Mouse (Mus musculus): Measurements from ENCODE around the gene Slc9a9. TPM values are rescaled to one million over a fixed set of nuclear protein-coding genes. Genes with fewer than 3 reads are reported as not detected.

Gene Slc9a9
- total RNA-seq, 1 experiment from 2014 or later: 2.3 TPM

DNA sequence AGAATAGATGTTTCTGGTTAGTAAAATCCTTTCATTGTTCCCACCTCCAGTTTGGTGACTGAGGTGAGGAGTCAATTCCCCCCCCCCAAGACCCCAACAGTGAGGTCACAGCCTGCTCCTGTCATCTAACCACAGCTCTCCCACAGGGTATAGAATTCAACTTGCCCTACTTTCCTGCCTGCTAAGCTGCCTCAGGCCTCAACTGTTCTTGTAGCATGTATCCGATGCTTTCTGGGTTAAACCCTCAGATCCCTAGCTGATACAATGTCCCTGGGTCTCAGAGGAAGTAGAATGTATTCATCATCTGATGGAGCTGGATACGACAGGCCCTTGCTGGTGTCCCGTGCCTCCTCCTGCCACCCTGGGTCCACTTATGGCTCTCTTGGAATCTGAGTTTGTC is 408.9 kb downstream of the Slc9a9 start:
- DNase-seq: no peak

- DNase-seq: no peak
Observed at GRCm38 (mm10) chr9:95079951-95080350, 410.2 kb downstream of the Slc9a9 start.

GRCm38 (mm10) chr9:95086109-95086821 is 416.6 kb downstream of the Slc9a9 start:
- no peak for DNase-seq

DNA sequence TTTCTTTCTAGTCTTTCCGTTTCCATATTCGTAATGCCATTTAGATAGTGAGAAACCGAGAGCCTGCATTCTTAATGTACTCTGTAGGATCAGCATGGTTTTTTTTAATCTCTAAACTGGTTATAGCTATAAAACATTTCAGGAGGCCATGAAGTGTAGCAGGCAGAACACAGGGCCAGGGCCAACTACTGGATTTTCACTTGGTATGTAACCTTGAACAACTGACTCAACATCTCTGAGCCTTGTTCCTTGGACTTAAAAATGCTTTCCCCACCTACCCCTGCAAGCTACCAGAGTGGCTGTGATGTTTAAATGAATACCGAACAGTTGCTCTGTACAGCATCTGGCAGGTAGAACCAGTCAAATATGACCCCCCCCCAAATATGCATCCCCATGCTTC is 418.5 kb downstream of the Slc9a9 start:
- DNase-seq: peak; percentile 18

DNA sequence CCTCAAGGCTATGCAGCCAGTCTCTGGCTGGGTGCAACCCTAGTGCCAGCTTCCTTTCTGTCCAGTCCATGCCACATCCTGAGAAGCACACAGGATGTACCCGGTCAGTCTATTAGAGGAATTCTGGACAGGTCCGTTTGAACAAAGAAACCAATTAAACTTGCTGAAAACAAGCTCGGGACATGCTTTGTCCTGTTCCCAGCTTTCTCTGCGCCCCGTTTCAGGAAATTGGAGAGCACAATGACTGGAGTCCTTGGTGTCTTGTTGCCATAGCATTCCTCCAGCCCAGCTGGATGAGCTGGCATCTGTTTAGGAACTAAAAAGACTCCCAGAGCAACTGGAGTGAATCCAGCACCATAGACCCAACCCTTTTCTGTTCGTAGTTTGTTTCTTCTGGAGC is 419.3 kb downstream of the Slc9a9 start:
- peak; percentile 59 for DNase-seq

DNA sequence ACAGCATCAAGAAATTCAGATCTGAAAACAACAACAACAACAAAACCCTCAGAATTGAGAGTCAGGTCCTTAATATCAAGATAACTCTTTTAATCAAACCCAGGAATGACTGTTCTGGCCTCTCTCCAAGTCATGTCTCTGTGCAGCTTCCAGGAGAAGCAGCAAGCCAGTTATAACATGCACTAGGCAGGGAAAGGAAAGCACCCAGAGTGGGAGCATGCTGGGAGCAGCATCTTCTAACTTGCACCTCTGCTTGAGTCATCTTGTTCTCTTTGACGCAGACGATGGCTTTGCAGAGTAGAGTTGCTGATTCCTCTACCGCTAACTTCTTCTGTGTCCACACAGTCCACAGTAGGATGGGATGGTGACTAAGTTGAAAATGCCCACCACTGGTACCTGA is 426.8 kb downstream of the Slc9a9 start:
- DNase-seq: no peak

DNA sequence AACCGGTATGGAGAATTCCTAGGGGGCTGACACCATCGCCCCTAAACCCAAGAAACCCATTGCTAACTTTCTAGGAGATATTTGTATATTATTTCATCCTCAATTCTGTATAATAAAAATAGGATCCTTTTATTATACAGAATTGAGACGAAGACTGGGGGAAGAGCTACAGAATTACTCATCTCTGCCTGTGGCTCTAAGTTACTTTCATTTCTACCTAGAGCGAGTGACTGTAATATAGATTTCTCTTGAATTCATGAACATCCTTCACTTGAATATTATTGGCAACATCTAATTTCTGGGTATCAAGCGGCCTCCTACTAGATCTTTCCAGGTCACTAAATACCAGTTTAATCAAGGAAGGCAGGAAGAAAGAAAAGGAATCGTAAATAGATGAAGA is 436.1 kb downstream of the Slc9a9 start:
- no peak for DNase-seq

- DNase-seq: no peak
Observed at GRCm38 (mm10) chr9:95109799-95110198, 440.1 kb downstream of the Slc9a9 start.

DNA sequence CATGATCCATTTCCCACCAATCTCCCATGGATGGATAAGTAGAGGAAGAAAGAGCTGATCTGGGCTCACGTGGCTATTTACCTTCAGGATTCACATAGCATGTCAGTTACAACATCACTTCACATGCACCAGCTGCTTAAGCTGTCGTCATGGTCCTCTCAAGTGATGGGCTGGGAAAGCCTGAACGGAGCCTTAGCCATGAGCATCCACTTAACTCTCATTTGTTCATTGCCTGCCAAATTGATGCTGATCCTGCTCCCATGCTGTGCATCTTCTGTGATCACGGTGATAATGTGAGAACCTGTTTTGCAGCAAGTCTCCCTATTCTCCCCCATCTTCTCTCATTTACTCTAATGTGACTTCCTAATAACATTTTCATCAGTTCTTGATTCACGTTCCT is 441.1 kb downstream of the Slc9a9 start:
- no peak for DNase-seq

GRCm38 (mm10) chr9:95111732-95112131 is 442.0 kb downstream of the Slc9a9 start:
- no peak for DNase-seq

DNA sequence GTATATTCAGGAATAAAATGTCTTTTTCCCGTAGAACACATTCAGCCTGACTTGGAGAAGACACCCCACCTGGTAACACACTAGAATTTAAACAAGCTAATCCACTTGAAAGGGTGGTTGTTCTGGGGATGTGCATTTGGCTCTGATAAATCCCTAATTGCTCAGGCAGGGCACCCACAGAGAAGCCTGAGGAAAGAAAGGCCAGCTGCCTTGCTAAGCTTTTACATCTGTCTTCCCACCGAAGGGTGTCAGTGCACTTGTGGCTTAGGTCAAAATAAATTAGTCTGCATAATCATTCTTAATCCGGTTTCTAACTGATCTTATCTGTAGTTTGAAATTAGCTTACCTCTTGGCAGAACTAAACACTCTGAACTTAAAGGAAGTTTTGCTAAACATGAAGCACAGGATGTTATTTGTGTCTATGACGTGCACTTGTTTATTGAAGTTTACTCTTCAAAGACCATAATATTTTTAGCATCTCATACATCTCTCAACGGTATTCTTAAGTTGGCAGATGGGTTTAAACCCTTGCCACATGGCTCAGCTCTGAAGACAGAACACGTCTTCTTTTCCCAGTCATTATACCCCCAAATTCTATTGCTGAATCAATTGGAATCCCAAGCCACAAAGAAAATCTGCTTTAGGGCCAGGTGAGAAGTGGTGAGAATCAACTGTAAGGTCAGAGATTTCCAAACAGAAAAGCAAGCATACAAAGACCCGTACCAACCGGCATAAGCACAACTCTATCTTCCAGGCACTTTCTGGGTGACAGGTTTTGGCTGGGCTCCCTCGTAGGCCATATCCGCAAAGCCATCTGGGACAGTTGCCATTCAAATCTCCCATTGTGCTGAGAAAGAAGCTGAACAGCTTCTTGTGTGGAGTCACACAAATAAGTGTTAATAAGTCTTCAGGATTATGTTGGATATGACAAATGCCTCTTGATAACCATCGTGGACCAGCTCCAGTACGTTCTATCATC is 443.7 kb downstream of the Slc9a9 start:
- DNase-seq: peak; percentile 13

DNA sequence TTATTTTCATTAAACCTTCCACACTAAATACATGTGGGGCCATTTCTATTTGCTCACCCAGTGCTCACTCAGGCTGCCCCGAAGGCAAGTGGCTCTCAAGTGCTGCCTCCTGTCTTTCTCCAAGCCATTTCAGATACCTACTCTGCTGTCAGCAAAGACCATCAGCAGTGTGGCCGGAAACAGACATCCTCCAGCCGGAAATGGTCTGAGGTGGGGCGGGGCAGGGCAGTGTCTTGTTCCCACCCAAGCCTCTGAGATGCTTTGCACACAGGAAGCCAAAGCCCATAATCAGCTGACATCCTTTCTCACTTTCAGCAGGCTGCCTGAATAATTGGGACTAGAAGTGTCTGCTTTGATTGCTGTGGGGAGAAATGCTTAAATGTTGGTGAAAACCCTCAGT is 450.4 kb downstream of the Slc9a9 start:
- DNase-seq: peak; percentile 29

- no peak for DNase-seq
Observed at GRCm38 (mm10) chr9:95121151-95121835, 451.6 kb downstream of the Slc9a9 start.

- no peak for DNase-seq
Observed at GRCm38 (mm10) chr9:95125683-95126082, 456.0 kb downstream of the Slc9a9 start.

GRCm38 (mm10) chr9:95127774-95128173 is 458.1 kb downstream of the Slc9a9 start:
- DNase-seq: no peak

- peak; percentile 11 for DNase-seq
Observed at GRCm38 (mm10) chr9:95149206-95149729, 479.6 kb downstream of the Slc9a9 start.

DNA sequence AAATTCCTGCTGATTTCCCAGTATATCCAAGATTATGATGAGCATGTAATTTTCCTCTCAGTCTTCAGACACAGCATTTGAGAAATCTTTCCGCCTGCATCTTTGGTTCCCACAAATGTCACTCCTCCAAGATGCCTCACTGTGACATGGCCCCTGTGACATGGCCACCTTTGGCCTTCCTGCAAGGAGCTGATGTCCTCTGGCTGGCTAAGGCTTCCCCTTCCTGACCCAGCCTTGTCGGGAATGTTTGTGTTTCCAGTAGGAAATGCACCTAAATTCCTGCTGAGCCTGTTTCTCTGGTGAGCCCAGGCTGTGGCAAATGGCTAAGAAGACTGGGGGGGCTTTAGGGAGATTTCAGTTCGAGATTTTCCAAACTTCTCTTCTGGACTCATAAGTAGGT is 480.4 kb downstream of the Slc9a9 start:
- peak; percentile 30 for DNase-seq

GRCm38 (mm10) chr9:95150597-95150996 is 480.9 kb downstream of the Slc9a9 start:
- DNase-seq: no peak

DNA sequence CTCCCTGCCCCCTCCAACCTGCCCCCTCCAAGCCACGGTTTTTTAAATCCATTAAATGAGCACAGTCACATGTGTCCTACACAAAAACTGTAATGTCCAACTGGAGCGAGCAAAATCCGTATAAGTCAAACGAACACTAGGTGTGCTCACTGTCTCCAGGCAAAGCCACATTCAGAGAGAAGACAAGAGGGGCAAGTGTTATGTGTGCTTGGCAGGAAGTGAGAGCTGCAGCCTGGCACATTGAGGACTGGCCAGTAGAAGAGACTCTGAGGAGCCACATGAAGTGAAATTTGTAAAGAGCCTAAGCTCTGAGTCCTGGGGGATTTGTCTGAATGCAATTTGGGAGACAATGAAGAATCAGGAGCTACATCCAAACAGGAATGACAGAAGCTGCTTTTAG is 481.3 kb downstream of the Slc9a9 start:
- DNase-seq: no peak

- DNase-seq: no peak
Observed at GRCm38 (mm10) chr9:95151746-95152145, 482.0 kb downstream of the Slc9a9 start.

- DNase-seq: no peak
Observed at GRCm38 (mm10) chr9:95153966-95154365, 484.3 kb downstream of the Slc9a9 start.

- no peak for DNase-seq
Observed at GRCm38 (mm10) chr9:95157948-95158347, 488.2 kb downstream of the Slc9a9 start.

DNA sequence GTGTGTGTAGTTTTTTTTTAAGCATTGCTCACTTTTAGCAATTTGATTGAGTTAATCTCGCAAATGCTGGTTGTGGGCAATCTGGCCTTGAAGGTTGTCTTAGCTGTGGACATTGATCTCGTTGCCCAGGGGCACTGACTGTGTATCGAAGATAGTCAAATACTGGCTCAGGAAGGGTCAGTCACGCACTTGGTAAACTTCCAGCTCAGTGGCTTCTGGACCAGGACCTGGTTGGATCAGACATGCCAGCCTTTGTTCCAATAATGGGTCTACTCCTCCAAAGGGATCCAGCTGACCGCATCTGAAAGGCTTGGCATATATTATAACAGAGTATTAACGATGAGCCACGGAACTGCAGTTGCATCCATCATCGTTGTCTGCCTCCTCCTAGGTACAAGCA is 489.2 kb downstream of the Slc9a9 start:
- no peak for DNase-seq
